Mouse (Mus musculus): Measurements from ENCODE around the gene Eml4. TPM values are rescaled to one million over a fixed set of nuclear protein-coding genes. Genes with fewer than 3 reads are reported as not detected.

The Eml4 gene
- total and polyA plus RNA-seq, 3 experiments: 38.2 to 75.6 (median 60.1) TPM

- no peak overlapping the region for H3K9ac ChIP-seq (ENCODE audit: insufficient read depth, low read depth)
- dilution Hi-C loops (cut with MboI; ENCODE audit: extremely low pct_ligation_motif_present, extremely low pct_unique_long_range_greater_than_20kb, low sequenced_read_pairs): no loop called here
- H3K79me2 ChIP-seq (replicated peaks; ENCODE audit: control insufficient read depth, extremely low read depth, insufficient read depth, poor library complexity, severe bottlenecking): no peaks in the 10 kb centered on the region
- in situ Hi-C loops (cut with MboI; ENCODE audit: low pct_ligation_motif_present, low pct_unique_long_range_greater_than_20kb, low sequenced_read_pairs): no loop called here
- peaks cover 0 to 3% of the 10 kb centered on the region in 2 experiments; a peak in 1 of 4 replicates for H3K4me1 ChIP-seq (ENCODE audit: control insufficient read depth in 1 of 2, insufficient read depth in 2 of 2)
- H3K9me3 ChIP-seq (replicated peaks; ENCODE audit: low read length): no peaks in the 10 kb centered on the region
- H3K4me2 ChIP-seq (ENCODE audit: insufficient read depth, low read depth, poor library complexity, severe bottlenecking): no peak overlapping the region
- no peaks in the 10 kb centered on the region for H3K36me3 ChIP-seq (replicated peaks in 1 of 2; ENCODE audit: control insufficient read depth in 1 of 2, insufficient read depth in 1 of 2, low read length in 1 of 2)
- TF ChIP-seq MEF2A (IDR thresholded peaks at IDR 0.05; ENCODE audit: borderline replicate concordance, low read depth, low read length): no peak
- TF ChIP-seq CHD1 (IDR thresholded peaks at IDR 0.05; ENCODE audit: low read depth, low read length): no peak
- no peak for TF ChIP-seq CHD2 (IDR thresholded peaks at IDR 0.05; ENCODE audit: low read length)
- TF ChIP-seq SIN3A (IDR thresholded peaks at IDR 0.05; ENCODE audit: low read length): no peak
- no peak for TF ChIP-seq ZNF384 (IDR thresholded peaks at IDR 0.05; ENCODE audit: low read depth, low read length)
- TF ChIP-seq ETS1 (conservative IDR thresholded peaks at IDR 0.05; ENCODE audit: low read depth, low read length): no peak
- no peak for TF ChIP-seq SMC3 (IDR thresholded peaks at IDR 0.05; ENCODE audit: low read depth, low read length)
- no peak for TF ChIP-seq NRF1 (IDR thresholded peaks at IDR 0.05; ENCODE audit: low read depth, low read length)
- TF ChIP-seq TCF12 (IDR thresholded peaks at IDR 0.05; ENCODE audit: low read depth, low read length): no peak
- TF ChIP-seq ELF1 (IDR thresholded peaks at IDR 0.05; ENCODE audit: low read depth, low read length): no peak
- no peak for TF ChIP-seq HCFC1 (IDR thresholded peaks at IDR 0.05; ENCODE audit: low read depth, low read length)
- no peak for TF ChIP-seq USF2 (conservative IDR thresholded peaks at IDR 0.05; ENCODE audit: low read depth, low read length)
- no peak for TF ChIP-seq RCOR1 (conservative IDR thresholded peaks at IDR 0.05; ENCODE audit: low read depth, low read length)
- no peak for TF ChIP-seq ZC3H11A (IDR thresholded peaks at IDR 0.05; ENCODE audit: low read depth, low read length)
- TF ChIP-seq POLR2A (IDR thresholded peaks at IDR 0.05; ENCODE audit: low read depth, low read length): no peak
- TF ChIP-seq KAT2A (IDR thresholded peaks at IDR 0.05; ENCODE audit: insufficient replicate concordance, low read length): no peak
- H3K27me3 ChIP-seq (replicated peaks): no peaks in the 10 kb centered on the region
- no peak overlapping the region for H3K4me3 ChIP-seq (replicated peaks in 1 of 3; ENCODE audit: low read depth in 2 of 3, low read length in 2 of 3, poor library complexity in 1 of 3)
- no peak overlapping the region for H3K27ac ChIP-seq (ENCODE audit: insufficient read depth, low read depth)
- no peak for DNase-seq (ENCODE audit: extremely low read depth)
Measured at GRCm38 (mm10) chr17:83301433-83301832, 49.3 kb upstream of the Eml4 start.

GRCm38 (mm10) chr17:83304089-83304822, 46.5 kb upstream of the Eml4 start:
- no peak overlapping the region for H3K4me3 ChIP-seq (replicated peaks in 1 of 3; ENCODE audit: low read depth in 2 of 3, low read length in 2 of 3, poor library complexity in 1 of 3)
- TF ChIP-seq HCFC1 (IDR thresholded peaks at IDR 0.05; ENCODE audit: low read depth, low read length): no peak
- H3K9me3 ChIP-seq (replicated peaks; ENCODE audit: low read length): no peaks in the 10 kb centered on the region
- in situ Hi-C loops (cut with MboI; ENCODE audit: low pct_ligation_motif_present, low pct_unique_long_range_greater_than_20kb, low sequenced_read_pairs) (no loop called here), dilution Hi-C loops (cut with MboI; ENCODE audit: extremely low pct_ligation_motif_present, extremely low pct_unique_long_range_greater_than_20kb, low sequenced_read_pairs) (no loop called here)
- no peaks in the 10 kb centered on the region for H3K79me2 ChIP-seq (replicated peaks; ENCODE audit: control insufficient read depth, extremely low read depth, insufficient read depth, poor library complexity, severe bottlenecking)
- H3K4me2 ChIP-seq (ENCODE audit: insufficient read depth, low read depth, poor library complexity, severe bottlenecking): no peak overlapping the region
- H3K27ac ChIP-seq (ENCODE audit: insufficient read depth, low read depth): no peak overlapping the region
- H3K36me3 ChIP-seq (replicated peaks in 1 of 2; ENCODE audit: control insufficient read depth in 1 of 2, insufficient read depth in 1 of 2, low read length in 1 of 2): no peaks in the 10 kb centered on the region
- H3K27me3 ChIP-seq (replicated peaks): no peaks in the 10 kb centered on the region
- peaks cover 3 to 4% of the 10 kb centered on the region in 2 experiments; a peak in 1 of 4 replicates for H3K4me1 ChIP-seq (ENCODE audit: control insufficient read depth in 1 of 2, insufficient read depth in 2 of 2)
- H3K9ac ChIP-seq (ENCODE audit: insufficient read depth, low read depth): no peak overlapping the region
- no peak for DNase-seq (ENCODE audit: extremely low read depth)
